Mouse (Mus musculus): Measurements from ENCODE around the gene Kazald1.

- no peak for TF ChIP-seq POLR2A (IDR thresholded peaks at IDR 0.05; ENCODE audit: borderline replicate concordance, insufficient read depth, low read length)
- TF ChIP-seq CTCF (IDR thresholded peaks at IDR 0.05; ENCODE audit: borderline replicate concordance, insufficient read depth, low read depth, low read length): no peak
Measured at GRCm38 (mm10) chr19:45097868-45098267, 22.8 kb downstream of the Kazald1 start.

Measured in cerebellum, adult 2 months (tissue).